Mouse (Mus musculus) kidney, adult 9 months (tissue): ENCODE results near the gene Eng.
A peak's percentile ranks its signal among the peaks of the same experiment; 100 is the strongest.

Source experiments
- DNase-seq: peaks from one replicate; pipeline ENCODE4 v3.0.0; 2022

The Eng gene

DNA sequence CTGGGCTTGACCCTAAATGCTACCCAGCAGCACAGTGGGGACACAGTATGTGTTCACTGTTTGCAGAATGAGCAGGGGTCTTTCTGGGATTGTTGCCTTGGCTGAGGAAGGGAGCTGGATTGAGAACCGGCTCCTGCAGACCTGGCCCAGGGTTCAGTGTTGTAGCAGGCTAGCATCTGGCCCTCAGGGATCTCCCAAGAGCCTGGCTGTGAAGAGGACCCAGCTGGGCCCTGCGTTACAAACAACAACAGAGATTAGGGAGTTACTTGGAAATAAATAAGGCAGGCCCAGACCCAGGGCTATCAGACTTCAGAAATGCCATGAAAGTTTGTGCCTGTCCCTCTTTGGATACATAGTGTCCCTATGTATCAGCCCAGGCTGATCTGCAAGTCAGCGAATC lies 748 bp upstream of the Eng start:
- no peak for DNase-seq

DNA sequence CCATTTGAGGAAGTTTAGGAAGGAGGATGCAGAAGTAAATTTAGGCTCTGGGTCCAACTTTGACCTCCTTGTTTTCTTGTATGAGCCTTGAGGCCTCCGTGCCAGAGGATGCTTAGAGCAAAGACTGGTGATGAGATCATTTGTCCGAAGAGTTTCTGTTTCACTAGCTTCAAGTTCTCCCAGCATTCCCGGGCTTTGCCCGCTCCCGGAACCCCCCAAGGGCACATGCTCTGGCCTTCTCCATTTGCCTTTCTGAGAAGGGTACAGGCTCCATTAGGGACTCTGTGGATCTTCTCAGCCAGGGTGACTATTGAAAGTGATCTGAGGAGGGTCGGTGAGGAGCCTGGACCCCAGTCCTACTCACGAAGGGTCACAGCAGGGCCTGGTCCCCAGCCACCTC lies 971 bp downstream of the Eng start:
- no peak for DNase-seq

DNA sequence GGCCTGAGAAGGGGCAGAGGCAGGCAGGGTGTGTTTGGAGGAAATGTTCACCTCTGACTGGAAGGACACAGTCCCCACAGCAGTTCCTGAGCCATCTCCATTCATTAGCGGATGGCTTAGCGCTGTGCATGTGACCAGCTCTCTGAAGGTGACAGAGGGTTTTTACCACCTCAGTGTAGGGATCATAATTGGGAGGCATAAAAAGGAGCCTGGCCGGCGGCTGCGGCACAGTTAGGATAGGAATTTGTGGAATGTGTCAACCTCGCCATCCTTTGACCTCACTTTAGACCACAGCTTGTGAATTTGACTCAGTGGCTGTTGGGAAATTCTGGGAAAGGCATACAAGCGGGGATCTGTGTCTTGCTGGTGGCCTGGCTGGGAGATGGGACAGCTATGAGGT lies 7.4 kb downstream of the Eng start:
- no peak for DNase-seq

DNA sequence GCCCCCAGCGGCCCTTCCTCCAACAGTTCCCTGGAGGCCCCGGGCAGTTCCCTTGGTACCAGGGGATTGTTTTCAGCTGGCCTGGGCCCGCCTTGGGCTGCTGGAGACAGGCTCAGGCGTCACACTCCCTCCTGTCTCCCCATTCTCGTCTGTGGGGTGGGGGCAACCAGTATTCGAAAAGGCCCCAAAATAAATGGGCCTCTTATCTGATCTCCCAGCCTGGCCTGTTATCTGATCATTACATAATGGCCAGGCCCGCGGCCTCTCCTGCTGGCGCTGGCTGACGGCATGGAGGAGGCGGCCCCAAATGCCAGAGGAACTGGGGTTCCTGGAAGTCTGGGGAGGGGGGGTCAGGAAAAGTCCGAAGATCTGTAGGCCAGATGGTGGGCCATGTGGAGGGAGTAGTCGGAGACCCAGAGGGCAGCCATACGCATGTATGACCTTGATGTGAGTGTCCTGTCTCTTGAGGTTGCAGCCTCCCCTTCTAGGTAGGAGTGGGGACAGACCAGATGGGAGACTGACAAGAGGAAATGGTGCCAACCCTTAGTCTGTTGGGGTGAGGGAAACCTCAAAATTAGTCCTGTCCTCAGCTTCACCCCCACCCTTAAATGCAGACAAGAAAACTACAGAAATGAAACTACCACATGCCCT lies 8.5 kb downstream of the Eng start:
- DNase-seq: peak; percentile 59

DNA sequence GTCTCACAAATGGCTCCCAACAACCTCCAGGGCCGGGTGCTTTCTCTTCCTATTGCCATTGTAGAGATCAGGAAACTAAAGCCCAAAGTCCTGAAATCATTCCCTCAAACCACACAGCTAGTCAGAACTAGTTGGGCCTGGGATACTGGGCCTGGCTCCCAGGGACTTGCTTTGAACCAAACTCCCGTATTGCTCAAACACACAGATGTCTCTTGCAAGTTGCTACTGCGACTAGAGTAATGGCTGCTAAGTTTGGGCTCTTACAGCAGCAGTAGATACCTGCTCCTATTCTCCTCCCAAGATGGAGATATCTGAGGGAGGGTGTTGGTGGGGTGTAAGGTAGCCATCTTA lies 9.0 kb downstream of the Eng start:
- DNase-seq: no peak

DNA sequence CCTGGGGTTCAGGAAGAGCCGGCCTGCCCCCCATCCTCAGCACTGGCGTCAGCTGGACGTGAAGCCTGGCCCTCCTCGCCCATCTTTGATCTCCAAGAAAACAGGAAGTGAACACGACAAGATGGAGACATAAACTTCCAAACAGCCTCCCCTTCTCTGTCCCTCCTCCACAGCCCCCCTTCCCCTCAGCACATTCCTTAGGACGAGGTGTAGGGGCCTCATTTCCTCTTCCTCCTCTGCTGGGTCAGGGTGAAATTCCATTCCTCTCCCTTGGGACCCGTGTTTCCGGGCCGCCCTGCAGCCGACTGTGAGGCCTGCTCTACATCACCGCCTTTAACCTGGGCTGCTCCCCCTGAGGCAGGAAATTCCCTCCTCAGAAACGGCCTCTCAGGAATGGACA lies 9.4 kb downstream of the Eng start:
- DNase-seq: peak; percentile 89

DNA sequence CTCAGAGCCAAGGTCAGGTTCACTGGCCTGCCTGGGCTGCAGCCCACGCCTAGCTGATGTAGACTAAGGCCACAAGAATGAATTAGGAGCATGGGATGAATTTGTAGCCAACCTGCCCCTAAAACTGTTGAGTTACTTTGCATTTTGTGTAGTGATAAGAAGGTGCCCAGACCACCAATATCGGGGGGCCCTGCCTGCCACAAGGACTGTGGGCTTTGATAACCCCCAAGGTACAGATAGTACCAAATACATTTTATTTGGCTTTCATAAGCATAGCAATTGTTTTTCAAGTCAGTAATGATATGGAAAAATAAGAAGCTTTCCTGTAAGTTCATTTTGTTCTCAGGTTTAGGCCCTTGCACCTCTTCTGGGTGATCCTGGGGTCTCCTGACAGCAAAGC lies 12.5 kb downstream of the Eng start:
- no peak for DNase-seq

DNA sequence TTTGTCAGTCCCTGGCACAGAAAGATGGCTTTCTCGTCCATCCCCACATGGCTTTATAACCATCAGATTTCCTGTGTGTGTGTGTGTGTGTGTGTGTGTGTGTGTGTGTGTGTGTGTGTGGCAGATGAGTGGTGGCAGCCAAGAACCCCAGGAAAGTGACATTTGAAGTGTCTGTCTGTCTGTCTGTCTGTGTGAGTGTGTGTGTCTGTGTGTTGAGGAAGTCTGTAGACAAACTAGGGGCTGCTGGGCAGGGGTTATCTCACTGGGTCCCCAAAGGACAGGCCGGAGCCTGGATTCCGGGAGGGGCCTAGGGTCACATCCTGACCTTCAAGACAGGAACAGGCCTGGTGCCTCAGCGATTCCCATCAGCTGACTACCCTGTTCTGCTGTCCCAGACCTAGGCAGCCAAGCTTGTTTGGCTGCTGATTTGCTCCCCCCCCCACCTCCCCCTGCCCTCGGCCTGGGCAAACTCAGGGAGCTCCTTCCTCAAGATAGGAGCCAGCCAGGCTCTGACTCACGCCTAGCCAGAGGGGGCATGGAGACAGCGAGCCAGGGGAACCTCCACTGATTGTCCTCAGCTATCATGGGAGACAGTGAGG lies 15.2 kb downstream of the Eng start:
- peak; percentile 83 for DNase-seq

DNA sequence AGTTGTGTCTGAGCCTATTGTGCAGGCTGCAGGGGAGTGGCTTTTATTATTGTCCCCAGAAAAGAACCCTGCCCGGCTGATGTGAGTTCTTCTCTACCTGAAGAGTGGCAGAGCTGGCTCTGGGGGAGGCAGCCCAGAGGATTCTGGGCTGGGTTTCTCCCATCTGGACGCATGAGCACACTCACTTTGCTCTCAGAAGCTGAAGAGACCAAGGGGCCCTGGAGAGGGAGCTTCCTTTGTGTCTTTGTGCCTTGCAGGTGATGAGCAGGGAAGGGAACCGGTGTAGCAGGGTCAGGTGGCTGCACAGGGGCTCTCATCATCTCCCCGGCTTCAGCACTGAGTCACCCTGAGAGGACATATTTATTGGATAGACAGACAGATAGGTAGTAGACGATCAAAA lies 15.9 kb downstream of the Eng start:
- DNase-seq: no peak

DNA sequence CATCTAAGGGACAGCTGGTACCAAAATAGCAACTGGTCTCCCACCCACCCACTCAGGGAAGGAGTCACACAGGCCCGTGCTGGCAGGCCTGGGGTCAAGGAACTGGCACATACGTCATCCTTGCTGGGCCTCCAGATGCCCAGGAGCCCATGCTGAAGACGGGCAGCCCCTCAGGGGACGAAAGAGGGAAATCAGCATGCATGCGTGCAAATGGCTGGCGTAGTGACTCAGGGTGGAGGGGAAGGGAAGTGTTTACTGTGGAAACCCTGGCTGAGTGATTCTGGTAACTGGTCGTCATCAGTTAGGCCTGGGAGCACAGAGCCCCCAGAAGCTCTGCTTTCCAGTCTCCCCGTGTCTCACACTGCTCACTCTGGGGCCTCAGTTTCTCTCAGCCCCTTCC lies 18.9 kb downstream of the Eng start:
- no peak for DNase-seq

DNA sequence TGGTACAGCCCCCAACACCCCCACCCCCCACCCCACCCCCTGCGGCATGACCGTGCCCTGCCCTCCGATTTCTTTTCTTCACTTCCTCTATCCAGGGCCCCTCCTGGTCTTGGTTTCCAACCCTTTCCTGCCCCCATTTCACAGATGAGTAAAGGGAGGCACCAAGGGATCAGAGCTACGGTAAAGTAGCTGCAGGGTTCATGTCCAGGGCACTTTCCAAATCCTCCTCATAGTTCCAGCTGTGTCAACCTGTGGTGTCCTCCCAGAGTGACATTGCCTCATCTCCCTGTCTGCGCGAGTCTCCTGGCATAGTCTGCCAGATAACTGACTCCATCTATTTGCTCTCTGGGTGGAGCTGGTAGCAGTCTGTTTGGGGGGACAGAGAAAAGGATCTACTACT lies 19.5 kb downstream of the Eng start:
- no peak for DNase-seq

DNA sequence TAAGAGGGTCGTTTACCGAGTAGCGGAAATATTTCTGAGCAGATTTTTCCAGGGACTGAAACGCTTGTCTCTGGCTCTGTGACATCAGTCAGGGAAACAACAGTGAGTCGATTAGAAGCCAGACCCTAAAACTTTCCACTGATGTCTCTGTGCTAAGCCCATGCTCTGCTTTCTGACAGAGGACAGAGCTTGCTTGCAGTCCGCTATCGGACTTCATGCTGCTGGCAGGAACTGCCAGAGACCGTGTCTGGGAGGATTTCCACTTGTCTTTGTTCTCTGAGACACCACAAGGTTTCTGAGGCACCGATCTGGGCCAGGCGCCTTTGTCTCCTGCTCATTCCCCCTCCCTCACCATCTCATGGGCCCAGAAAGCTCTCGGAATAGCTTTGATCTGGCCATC lies 21.4 kb downstream of the Eng start:
- DNase-seq: no peak

DNA sequence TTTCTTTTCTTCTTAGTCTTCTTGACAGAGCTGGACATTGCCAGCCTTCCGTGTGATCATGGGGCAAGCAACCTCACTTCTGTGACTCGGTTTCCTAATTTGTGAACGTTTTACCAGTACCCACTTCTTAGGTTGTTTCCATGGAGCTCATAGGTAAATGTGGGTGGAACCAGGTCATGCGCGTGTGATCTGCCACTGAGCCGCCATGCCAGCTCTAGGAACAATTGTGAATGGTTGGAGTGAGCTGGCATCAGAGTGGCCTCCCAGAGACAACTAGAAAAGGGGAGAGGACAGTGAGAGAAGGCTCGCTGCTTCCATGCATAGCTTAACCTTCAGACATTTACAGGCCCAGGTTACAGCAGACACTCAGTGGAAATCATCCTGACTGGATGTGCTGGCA lies 21.8 kb downstream of the Eng start:
- DNase-seq: no peak

DNA sequence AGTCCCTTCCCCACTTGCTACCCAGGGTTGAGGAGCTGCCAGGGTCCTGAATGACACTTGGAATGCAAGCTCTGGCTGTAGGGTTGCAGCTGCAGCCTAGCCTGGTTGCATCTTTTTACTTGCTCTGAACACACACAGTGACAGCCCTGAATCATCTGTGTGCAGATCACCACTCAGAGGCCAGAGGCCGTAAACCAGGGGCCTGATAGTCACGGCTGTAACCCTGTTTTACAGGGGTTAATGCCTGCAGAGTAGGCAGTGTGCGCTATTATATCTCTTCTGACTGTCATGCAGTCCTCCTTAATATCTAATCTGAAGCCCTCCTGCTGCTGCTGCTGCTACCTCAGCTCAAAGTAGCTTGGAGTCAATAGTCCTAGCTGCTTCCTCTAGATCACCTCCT lies 23.5 kb downstream of the Eng start:
- DNase-seq: no peak

DNA sequence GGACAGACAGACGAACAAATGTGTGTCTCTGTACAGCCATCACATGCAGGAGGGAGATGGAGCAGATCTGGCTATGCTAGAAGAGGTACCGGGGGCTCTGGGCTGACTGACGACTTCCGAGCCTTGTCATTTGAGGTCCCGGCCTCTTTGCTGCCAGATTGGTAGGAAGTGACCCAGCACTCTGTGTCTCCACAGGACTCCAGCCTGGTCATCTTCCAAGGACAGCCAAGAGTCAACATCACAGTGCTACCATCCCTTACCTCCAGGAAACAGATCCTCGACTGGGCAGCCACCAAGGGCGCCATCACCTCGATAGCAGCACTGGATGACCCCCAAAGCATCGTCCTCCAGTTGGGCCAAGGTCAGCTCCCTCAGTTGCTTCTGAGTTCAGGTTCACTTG lies 24.8 kb downstream of the Eng start:
- no peak for DNase-seq

DNA sequence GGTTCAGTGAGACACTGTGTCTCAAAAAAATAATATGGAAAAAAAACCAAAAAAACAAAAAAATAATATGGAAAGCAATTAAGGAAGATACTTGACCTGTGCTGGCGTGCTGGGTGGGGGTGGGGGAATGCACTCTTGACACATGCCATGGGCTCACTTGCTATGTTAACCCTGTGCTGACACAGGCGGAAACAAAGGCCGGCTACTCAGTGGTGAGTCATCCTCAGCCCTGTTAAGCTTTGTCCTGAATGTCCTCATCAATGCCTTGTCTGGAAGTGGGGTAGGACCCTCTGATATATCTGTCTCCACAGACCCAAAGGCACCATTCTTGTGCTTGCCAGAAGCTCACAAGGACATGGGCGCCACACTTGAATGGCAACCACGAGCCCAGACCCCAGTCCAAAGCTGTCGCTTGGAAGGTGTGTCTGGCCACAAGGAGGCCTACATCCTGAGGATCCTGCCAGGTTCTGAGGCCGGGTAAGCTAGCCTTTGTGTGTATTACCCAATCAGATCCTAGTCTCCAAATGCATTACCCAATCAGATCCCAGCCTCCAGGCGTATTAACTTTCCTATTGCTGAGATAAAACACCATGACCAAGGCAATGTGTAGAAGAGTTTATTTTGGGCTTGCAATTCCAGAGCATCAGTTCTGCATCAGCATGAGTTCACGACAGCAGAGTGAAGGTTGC lies 25.7 kb downstream of the Eng start:
- no peak for DNase-seq

DNA sequence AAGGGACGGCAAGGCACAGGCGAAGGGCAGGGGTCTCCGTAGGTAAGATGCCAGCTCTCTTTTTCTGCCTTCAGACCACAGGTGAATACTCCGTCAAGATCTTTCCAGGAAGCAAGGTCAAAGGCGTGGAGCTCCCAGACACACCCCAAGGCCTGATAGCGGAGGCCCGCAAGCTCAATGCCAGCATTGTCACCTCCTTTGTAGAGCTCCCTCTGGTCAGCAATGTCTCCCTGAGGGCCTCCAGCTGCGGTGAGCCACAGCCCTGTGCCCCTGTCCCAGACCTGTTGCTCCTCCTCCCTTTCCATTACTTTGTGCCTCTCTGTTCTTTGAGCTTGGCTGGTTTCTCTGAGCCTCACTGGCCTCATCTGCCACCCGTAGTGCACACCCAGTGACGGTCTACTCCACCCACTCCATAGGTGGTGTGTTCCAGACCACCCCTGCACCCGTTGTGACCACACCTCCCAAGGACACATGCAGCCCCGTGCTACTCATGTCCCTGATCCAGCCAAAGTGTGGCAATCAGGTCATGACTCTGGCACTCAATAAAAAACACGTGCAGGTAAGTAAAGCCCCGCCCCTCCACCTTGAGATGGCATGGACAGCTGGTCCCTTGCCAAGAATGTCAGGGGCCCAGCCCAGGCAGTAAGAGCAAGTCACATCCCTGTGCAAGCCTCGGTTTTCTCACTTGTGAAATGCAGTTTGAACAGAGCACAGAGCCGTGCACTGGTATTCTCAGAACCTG lies 27.0 kb downstream of the Eng start:
- no peak for DNase-seq

DNA sequence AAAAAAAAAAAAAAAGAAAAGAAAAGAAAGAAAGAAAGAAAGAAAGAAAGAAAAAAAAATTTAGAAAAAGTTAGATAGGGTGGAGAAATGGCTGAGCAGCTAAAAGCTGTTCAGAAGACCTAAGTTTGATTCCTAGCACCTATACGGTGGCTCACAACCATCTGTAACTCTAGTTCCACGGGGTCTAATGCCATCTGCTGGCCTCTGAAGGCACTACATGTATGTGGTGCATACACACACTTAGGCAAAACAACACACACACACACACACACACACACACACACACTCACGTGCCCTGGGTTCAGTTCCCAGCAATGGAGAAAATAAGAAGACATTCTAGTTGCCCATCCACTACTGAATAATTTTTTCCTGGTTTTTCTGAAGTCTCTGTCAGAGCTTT lies 30.4 kb downstream of the Eng start:
- DNase-seq: no peak

DNA sequence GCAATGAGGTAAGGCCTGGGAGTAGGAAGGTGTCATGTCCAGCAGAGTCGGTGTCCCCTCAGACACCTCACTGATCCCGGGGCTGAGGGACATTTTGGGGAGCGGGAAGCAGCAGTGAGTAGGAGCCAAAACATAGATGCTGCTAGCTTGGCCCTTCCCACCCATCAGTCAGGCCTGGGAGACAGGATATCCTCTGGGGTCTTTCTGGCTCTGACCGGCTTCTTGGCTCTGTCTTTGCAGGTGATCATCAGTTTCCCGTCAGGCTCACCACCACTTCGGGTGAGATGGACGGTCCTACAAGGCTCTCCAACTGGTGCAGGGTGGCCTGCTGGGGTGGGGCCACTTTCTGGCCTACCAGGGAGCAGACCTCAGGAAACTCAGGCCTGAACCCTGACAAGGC lies 31.3 kb downstream of the Eng start:
- no peak for DNase-seq

DNA sequence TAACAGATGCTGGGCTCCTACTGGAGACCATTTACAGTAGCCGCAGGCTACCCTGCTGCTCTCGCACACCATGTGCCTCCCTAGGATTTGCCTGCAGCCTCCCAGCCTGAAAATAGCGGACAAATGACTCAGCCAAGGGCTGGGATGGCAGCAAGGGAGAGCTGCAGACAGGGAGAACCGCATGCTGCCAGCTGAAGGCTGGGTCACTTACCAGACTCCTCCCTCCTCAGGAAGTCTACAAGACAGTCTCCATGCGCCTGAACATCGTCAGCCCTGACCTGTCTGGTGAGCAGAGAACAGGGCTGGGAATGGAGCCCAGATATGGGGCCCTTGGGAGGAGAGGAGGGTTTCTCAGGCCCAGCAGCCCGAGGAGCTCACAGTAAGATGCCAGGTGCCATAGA lies 33.7 kb downstream of the Eng start:
- DNase-seq: no peak

DNA sequence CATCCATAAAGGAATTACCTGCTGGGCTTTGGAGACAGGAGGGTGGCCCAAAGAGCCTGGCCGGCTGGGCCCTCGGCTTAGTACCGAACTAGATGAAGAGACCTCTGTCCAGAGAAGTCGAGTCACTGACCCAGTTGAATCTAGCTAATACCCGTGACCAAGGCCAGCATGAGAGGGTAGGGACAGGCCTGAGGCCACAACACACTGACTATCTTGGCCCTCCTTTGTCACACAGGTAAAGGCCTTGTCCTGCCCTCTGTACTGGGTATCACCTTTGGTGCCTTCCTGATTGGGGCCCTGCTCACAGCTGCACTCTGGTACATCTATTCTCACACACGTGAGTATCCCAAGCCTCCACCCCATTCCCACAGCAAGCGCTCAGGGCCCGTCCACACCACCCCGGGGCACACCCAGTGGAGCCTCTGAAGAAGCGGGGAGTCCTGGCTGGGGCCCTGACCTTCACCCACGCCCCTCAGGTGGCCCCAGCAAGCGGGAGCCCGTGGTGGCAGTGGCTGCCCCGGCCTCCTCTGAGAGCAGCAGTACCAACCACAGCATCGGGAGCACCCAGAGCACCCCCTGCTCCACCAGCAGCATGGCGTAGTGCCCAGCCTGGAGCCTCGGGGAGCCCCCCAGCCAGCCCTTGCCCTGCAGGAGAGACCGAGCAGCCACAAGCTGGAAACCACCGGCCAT lies 34.7 kb downstream of the Eng start:
- no peak for DNase-seq

DNA sequence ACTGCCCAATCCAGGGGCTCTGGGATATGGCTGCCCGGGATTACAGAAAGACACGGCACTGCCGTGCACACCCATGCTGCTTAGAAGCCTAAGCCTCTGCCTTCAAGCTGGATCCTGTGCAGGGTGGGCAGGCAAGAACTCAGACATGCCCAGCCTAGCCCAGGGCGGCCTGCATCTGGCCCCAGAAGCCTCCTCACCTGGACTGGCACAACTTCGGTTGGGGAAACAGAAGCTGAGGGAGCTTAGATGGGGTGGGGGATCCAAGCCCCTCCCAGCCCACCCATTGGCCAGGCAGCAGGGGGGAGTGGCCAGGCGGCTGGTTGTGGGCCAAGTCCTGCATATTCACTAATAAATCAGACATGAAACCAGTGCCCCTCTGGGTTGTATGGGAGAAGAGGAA lies 35.4 kb downstream of the Eng start:
- DNase-seq: no peak

DNA sequence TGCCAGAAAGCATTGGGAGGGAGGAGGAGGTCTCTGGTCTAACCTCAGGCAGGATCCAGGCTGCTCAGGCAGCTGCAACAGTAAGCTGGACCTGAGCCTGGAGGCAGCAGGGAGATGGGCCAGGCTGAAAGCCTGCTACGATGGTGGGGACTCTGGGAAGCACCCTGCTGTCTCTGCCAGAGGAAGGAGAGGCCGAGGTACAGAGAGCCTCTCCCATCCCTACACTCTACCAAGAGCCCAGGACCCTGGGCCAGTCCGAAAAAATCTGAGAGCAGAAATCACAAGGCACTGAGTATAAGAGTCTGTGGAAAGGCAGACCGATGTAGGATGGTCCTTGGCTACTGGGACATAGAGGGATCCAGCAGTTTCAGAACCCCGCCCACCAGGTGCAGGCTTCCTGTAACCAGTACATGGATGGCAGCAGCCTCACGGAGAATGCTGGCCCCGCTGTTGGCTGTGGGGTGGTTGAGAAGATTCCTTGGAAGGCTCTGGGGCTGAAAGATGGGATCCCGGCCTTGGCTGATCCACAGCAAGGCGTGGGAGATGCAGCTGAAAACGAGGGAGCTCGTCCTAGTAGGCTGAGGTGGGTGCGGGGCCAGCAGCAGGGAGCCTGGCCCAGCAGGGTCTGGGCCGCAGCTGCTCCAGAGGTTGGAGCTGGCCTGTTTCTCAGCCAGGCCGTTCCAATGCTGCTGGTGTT lies 36.5 kb downstream of the Eng start:
- DNase-seq: no peak
